Comparison of ENCODE assay signal across 1 mouse cellular context in the genomic region with DNA sequence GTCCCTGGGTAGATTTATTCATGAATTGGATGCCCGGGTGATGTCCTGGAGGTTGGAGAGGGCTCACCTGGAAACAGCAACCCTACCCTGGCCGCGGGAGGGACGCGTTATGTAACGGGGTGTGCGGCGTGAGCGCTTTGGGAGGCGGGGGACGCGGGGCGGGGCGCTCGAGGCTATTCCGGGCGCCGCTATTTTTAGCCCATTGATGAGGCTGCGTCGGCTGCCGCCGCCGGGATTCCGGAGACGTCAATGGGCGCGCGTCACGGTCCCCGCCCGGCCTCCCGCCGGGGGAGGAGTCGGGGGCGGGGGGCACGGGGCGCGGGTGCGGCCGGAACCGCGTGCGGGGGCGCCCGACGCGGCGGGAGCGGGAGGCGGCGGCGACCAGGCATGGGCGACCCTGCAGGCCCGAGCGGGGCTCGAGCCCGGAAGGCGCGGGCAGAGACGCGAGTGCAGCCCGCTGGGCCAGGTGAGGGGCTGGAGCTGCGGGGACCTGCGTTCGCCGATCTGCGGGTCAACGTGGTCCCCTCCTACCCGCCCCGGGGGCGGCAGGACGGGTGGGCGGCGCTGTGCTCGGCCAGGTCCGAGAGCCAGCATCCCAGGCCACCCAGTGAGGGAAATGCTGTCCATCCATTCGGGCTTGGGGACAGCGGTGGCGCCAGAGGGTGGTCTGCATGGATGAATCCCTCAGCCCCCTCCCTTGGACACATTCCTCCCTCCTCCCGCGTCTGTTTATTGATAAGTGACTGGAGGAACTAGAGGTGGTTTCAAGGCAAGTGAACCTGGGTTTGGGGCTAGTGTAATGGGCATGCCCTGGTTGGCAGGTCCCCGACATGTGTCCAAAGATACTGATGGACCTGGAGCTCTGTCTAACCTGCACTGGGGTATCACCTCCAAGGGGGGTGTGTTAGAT.
TF ChIP-seq lines count a peak whose summit lies in the region.

A gene (plus strand): TSS at position 384 of the 910 bp plus-strand sequence.

TF ChIP-seq in CH12.LX, 34 proteins besides CTCF, POLR2A, EP300 and RAD21 (continued from another document):
- peak; percentile 89 for TF ChIP-seq ETS1 (conservative IDR thresholded peaks at IDR 0.05; ENCODE audit: low read depth, low read length)
- TF ChIP-seq MAZ (IDR thresholded peaks at IDR 0.05; ENCODE audit: low read depth, low read length), result peak; percentile 76; the same call in 1 of the 2 replicates
- no peak for TF ChIP-seq USF2 (conservative IDR thresholded peaks at IDR 0.05; ENCODE audit: low read depth, low read length)
- no peak for TF ChIP-seq MAFK (IDR thresholded peaks at IDR 0.05; ENCODE audit: insufficient replicate concordance, low read length)
- peak; percentile 91 for TF ChIP-seq BHLHE40 (IDR thresholded peaks at IDR 0.05; ENCODE audit: low read depth, low read length)
